Mouse (Mus musculus) stomach, postnatal 0 days (tissue): ENCODE measurements at regions not wholly inside any gene's neighbourhood (a gene's known extent, or its start where the extent isn't known, plus 50 kb on each side); places are given as distances from the start of the nearest gene placed in this dataset.

Experiments used
- ATAC-seq: fragments of 200-750 bp; cut with Nextera tagmentation; 2 replicates; pipeline ENCODE4 v1.8.0; 2017; ENCODE audit not compliant: low FRiP score, low TSS enrichment
- DNase-seq: peaks from one replicate; pipeline ENCODE4 v3.0.0-alpha.2; 2016; ENCODE audit warnings: low spot score
- H3K27ac ChIP-seq: fragments of 300-500 bp; sonication (generic); replicated peaks from 2 replicates; pipeline ENCODE4 v1.5.1; 2014; ENCODE audit warnings: mild to moderate bottlenecking, control low read depth
- H3K27me3 ChIP-seq: fragments of 300-500 bp; sonication (generic); 2 replicates; pipeline ENCODE4 v1.6.1; 2014; ENCODE audit warnings: low read length; ENCODE audit not compliant: control insufficient read depth, insufficient read depth
- H3K36me3 ChIP-seq: fragments of 300-500 bp; sonication (generic); 2 replicates; pipeline ENCODE4 v1.6.1; 2014; ENCODE audit warnings: low read length, mixed read lengths; ENCODE audit not compliant: control insufficient read depth, insufficient read depth
- H3K4me1 ChIP-seq: fragments of 300-500 bp; sonication (generic); replicated peaks from 2 replicates; pipeline ENCODE4 v1.6.1; 2014; ENCODE audit warnings: antibody characterized with exemption; ENCODE audit not compliant: control insufficient read depth, insufficient read depth
- H3K4me2 ChIP-seq: fragments of 300-500 bp; sonication (generic); replicated peaks from 2 replicates; pipeline ENCODE4 v1.6.1; 2014; ENCODE audit warnings: low read depth, mild to moderate bottlenecking, control low read depth, moderate library complexity
- H3K4me3 ChIP-seq: fragments of 300-500 bp; sonication (generic); 2 replicates; pipeline ENCODE4 v1.5.1; 2014; ENCODE audit warnings: low read depth, low read length, control low read depth
- H3K9ac ChIP-seq: fragments of 300-500 bp; sonication (generic); 2 replicates; pipeline ENCODE4 v1.6.1; 2014; ENCODE audit warnings: mild to moderate bottlenecking, low read length, control low read depth, mixed read lengths
- H3K9me3 ChIP-seq: fragments of 300-500 bp; sonication (generic); 2 replicates; pipeline ENCODE4 v1.6.1; 2016; ENCODE audit warnings: low read length; ENCODE audit not compliant: control insufficient read depth
- CTCF ChIP-seq: IDR thresholded peaks from 2 replicates; pipeline ENCODE4 v1.5.1; 2016; ENCODE audit warnings: antibody characterized with exemption, low read depth, mild to moderate bottlenecking, moderate library complexity
- EP300 ChIP-seq: optimal IDR thresholded peaks from 2 replicates; pipeline ENCODE3; 2016; ENCODE audit warnings: antibody characterized with exemption
- WGBS: fragments of 180-500 bp; shearing (Covaris S2); extraction: QIAGEN DNeasy Blood & Tissue Kit; methylation state at CpG from one replicate; pipeline ENCODE4 v1.1.7; 2014; 5-methylcytosine and 5-hydroxymethylcytosine counted together

- WGBS = 44% methylated on average over 14 of the region's 14 CpGs
- no peak overlapping the region for H3K4me2 ChIP-seq
- H3K4me1 ChIP-seq = no peaks in the 10 kb centered on the region
- H3K9me3 ChIP-seq = no peaks in the 10 kb centered on the region
- no peak overlapping the region for H3K4me3 ChIP-seq
- DNase-seq (no peak), ATAC-seq (no peak)
- TF ChIP-seq CTCF (no peak), EP300 (no peak)
- no peaks in the 10 kb centered on the region for H3K27me3 ChIP-seq
- no peak overlapping the region for H3K9ac ChIP-seq
- H3K27ac ChIP-seq = no peak overlapping the region
- H3K36me3 ChIP-seq = no peaks in the 10 kb centered on the region
Measured at GRCm38 (mm10) chr4:34336971-34337797, 213.6 kb upstream of the Akirin2 start.

- H3K9ac ChIP-seq = no peak overlapping the region
- no peak for ATAC-seq
- no peaks in the 10 kb centered on the region for H3K9me3 ChIP-seq
- H3K4me1 ChIP-seq = no peaks in the 10 kb centered on the region
- TF ChIP-seq EP300 = no peak
- no peak for TF ChIP-seq CTCF
- H3K27me3 ChIP-seq = no peaks in the 10 kb centered on the region
- no peak for DNase-seq
- H3K4me2 ChIP-seq = no peak overlapping the region
- WGBS = 67% methylated on average over 13 of the region's 13 CpGs
- no peak overlapping the region for H3K4me3 ChIP-seq
- no peaks in the 10 kb centered on the region for H3K36me3 ChIP-seq
- no peak overlapping the region for H3K27ac ChIP-seq
Measured at GRCm38 (mm10) chr4:34337852-34338251, 212.9 kb upstream of the Akirin2 start.

- Histone ChIP-seq H3K9me3 (no peaks in the 10 kb centered on the region), H3K9ac (no peak overlapping the region), H3K4me3 (no peak overlapping the region), H3K27ac (no peak overlapping the region), H3K36me3 (no peaks in the 10 kb centered on the region), H3K4me2 (no peak overlapping the region), H3K4me1 (no peaks in the 10 kb centered on the region), H3K27me3 (no peaks in the 10 kb centered on the region)
- TF ChIP-seq CTCF (no peak), EP300 (no peak)
- ATAC-seq (no peak), DNase-seq (no peak)
- 91% methylated on average over 8 of the region's 8 CpGs for WGBS
Measured at GRCm38 (mm10) chr4:34340057-34340456, 210.7 kb upstream of the Akirin2 start.

GRCm38 (mm10) chr4:34371281-34372032 is 179.3 kb upstream of the Akirin2 start:
- Histone ChIP-seq H3K4me2 (no peak overlapping the region), H3K4me1 (no peaks in the 10 kb centered on the region), H3K27ac (no peak overlapping the region), H3K4me3 (no peak overlapping the region), H3K9me3 (no peaks in the 10 kb centered on the region), H3K9ac (no peak overlapping the region), H3K27me3 (no peaks in the 10 kb centered on the region), H3K36me3 (no peaks in the 10 kb centered on the region)
- 60% methylated on average over 8 of the region's 8 CpGs for WGBS
- DNase-seq (no peak), ATAC-seq (no peak)
- TF ChIP-seq CTCF (peak; percentile 65), EP300 (no peak)

- ATAC-seq (no peak), DNase-seq (no peak)
- Histone ChIP-seq H3K4me3 (no peak overlapping the region), H3K27me3 (no peaks in the 10 kb centered on the region), H3K4me1 (no peaks in the 10 kb centered on the region), H3K36me3 (no peaks in the 10 kb centered on the region), H3K27ac (no peak overlapping the region), H3K9ac (no peak overlapping the region), H3K4me2 (no peak overlapping the region), H3K9me3 (peaks cover under 1% of the 10 kb centered on the region; the same call in 1 of the 2 replicates)
- TF ChIP-seq CTCF = no peak
- TF ChIP-seq EP300 = no peak
- 81% methylated on average over 5 of the region's 5 CpGs for WGBS
Measured at GRCm38 (mm10) chr4:34386338-34386967, 164.3 kb upstream of the Akirin2 start.
